Mouse (Mus musculus): Measurements from ENCODE around the gene Dnaja3. TPM values are rescaled to one million over a fixed set of nuclear protein-coding genes. Genes with fewer than 3 reads are reported as not detected.

Gene Dnaja3
- polyA plus RNA-seq, 1 experiment, result 28.7 TPM

DNA sequence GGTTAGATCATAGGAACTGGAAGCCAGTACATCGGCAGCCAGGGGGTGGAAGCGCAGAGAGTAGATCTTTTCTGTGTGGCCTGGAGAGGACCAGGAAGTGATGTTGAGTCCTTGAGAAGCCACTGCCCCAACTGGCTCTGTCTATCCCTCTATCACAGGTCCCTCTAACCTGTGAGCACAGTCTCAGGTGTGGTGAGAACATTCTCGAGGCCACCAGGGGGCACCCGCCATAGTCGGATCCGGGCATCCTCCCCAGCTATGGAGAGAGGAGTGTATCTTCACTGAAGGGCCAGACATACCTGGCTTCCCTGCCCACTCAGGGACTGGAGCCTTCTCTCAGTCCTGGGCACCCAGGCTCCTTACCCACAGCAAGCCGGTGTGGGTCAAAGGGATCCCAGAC is 7.7 kb upstream of the Dnaja3 start:
- peak; percentile 18 for DNase-seq (ENCODE audit: low read depth)
- TF ChIP-seq CTCF (IDR thresholded peaks at IDR 0.05; ENCODE audit: borderline replicate concordance, extremely low read depth, insufficient read depth, insufficient read length) (peak; percentile 60; the same call in 1 of the 2 replicates), POLR2A (IDR thresholded peaks at IDR 0.05; ENCODE audit: borderline replicate concordance, extremely low read depth, insufficient read depth, insufficient read length, poor library complexity, severe bottlenecking) (no peak)

DNA sequence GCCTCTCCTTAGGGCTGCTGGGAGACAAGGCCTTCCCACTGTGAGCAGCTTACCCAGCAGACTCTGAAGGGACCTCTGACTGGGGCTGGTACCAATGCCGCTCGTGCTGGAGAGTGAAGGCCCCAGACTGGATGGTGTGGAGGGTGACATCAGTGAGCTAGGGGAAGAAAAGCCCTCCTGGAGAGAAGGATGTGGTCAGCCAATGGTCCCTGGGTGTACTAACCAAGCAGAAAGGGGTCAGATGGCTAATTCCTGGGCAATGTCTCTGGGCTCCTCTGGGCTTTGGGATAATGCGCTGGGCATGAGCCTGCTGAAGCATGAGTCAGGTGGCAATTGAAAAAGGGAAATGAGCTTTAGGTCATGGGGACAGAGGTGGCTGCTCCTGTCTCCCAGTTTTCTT is 6.1 kb upstream of the Dnaja3 start:
- TF ChIP-seq POLR2A (IDR thresholded peaks at IDR 0.05; ENCODE audit: borderline replicate concordance, extremely low read depth, insufficient read depth, insufficient read length, poor library complexity, severe bottlenecking), result no peak
- no peak for TF ChIP-seq CTCF (IDR thresholded peaks at IDR 0.05; ENCODE audit: borderline replicate concordance, extremely low read depth, insufficient read depth, insufficient read length)
- DNase-seq (ENCODE audit: low read depth), result no peak

DNA sequence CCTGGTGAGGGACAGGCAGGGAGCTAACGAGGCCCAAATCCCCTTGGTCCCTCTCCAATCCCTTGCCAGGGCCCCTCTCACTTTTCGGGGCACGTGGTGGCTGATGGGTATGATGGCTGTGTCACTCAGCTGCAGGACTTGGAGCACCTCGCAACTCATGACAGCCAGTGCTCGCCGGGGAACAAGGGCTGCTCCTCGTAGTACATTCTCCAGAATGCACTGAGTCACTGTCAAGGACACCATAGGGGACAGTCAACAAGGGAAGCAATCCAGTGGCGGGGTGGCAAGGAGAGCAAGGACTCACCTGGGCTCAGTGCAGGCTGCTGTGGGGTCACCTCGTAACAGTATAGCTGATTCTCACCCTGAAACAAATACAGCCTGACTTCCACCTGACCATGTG is 5.1 kb upstream of the Dnaja3 start:
- no peak for TF ChIP-seq CTCF (IDR thresholded peaks at IDR 0.05; ENCODE audit: borderline replicate concordance, extremely low read depth, insufficient read depth, insufficient read length)
- TF ChIP-seq POLR2A (IDR thresholded peaks at IDR 0.05; ENCODE audit: borderline replicate concordance, extremely low read depth, insufficient read depth, insufficient read length, poor library complexity, severe bottlenecking), result no peak
- DNase-seq (ENCODE audit: low read depth), result no peak

DNA sequence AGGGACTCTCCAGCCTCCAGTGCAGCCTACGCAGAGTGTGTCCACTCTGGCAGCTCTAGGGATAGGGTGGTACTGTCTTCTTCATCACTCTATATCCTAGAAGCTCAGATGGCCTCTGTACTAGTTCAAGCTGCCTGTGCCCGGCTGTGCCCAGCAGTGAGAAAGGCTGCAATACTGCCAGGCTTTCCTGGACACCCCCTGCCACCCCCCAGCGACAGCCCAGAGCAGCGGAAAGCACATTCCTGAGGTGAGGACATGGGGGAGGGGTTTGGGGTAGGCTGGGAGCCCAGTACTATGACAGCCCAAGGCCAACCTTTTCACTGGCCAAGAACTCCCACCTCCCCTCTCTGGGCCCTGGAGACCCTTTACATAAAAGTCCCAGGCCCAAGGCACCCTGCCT is 4.0 kb upstream of the Dnaja3 start:
- DNase-seq (ENCODE audit: low read depth), result no peak
- no peak for TF ChIP-seq POLR2A (IDR thresholded peaks at IDR 0.05; ENCODE audit: borderline replicate concordance, extremely low read depth, insufficient read depth, insufficient read length, poor library complexity, severe bottlenecking)
- no peak for TF ChIP-seq CTCF (IDR thresholded peaks at IDR 0.05; ENCODE audit: borderline replicate concordance, extremely low read depth, insufficient read depth, insufficient read length)

DNA sequence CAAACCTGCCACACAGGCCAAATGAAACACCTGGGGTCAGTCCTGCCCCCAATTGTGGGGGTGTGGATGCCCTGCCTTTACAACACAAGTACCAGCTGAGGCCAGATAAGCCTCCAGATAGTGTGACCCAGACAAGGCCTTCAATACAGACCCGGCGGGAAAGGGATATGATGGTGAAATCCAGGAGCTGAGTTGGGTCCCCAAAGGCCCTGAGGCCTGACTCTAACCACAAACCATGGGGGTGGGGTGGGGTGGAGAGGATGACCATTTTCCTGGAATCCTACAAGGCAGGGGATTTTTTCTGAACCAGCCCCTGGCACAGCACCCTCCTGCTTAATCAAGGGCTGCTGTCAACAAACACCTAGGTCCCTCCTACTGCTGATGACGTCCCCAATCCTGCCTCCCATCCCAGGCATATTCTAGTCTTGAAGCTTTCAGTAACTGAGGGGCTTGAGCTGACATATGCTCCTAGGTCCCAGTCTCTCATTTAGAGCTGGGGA is 848 bp upstream of the Dnaja3 start:
- TF ChIP-seq CTCF (IDR thresholded peaks at IDR 0.05; ENCODE audit: borderline replicate concordance, extremely low read depth, insufficient read depth, insufficient read length) (no peak), POLR2A (IDR thresholded peaks at IDR 0.05; ENCODE audit: borderline replicate concordance, extremely low read depth, insufficient read depth, insufficient read length, poor library complexity, severe bottlenecking) (no peak)
- DNase-seq (ENCODE audit: low read depth), result no peak

DNA sequence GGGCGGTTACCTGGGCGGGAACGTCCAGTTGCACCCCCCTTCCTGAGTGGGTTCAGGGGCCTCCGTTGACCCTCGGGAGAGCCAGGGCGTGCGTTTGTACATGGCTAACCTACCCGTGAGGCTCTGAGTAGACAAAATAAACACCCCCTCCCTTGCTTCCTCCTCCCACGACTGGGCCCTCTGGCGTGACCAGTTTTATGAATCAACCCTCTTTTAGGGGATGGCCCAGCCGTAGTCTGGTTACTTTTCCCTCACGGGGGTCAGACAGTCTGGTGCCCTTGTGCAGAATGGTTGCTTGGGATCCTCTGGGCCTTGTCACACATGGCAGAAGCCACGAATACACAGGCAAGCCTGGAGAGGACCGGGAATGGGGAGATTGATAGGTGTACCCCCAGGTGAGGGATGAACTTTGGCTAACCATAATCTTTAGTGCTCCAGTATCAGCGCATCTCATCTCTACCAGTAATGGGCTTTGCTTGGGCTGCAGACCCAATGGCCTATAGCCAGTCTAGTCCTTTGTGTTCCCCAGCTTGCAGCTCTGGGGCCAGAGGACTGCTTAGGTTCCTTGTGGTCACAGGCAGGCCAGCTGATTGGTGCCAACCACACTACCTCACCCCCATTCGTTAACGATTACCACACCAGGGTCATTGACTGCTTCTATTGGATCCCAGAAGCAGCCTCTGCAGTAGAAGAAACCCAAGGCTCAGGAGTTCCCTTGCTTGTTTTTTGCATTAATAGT is 647 bp downstream of the Dnaja3 start:
- peak; percentile 26 for DNase-seq (ENCODE audit: low read depth)
- TF ChIP-seq POLR2A (IDR thresholded peaks at IDR 0.05; ENCODE audit: borderline replicate concordance, extremely low read depth, insufficient read depth, insufficient read length, poor library complexity, severe bottlenecking) (no peak), CTCF (IDR thresholded peaks at IDR 0.05; ENCODE audit: borderline replicate concordance, extremely low read depth, insufficient read depth, insufficient read length) (no peak)

DNA sequence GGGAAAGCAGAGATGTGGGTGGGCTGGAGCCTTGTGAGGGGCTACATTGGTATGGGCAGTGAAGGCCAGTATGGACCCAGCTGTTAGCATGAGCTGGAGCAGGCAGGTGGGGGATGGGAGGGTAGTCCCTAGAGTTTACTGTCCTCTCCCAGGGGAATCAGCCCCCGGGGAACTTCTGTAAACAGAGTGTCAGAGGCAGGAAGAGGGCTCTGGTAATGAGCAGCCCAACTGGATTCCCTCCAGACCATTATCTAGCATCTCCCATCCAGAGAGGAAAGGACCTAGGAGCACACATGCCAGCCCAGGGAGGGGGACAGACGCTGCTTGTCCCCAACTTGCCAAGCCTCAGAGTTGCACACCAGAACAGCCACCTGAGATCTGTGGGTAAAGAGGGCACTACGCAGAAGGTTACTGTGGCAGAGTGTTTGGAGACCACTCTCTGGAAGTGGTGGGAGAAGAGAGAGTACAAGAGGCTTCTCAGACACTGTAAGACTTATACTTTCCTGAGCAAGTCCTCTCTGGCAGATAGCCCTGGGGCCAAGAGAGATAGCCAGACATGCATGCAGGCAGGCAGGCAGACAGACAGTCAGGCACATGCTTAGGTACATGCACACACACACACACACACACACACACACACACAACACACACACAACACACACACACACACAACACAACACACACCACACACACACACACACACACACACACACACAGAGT is 1.5 kb downstream of the Dnaja3 start:
- DNase-seq (ENCODE audit: low read depth), result no peak
- TF ChIP-seq POLR2A (IDR thresholded peaks at IDR 0.05; ENCODE audit: borderline replicate concordance, extremely low read depth, insufficient read depth, insufficient read length, poor library complexity, severe bottlenecking) (no peak), CTCF (IDR thresholded peaks at IDR 0.05; ENCODE audit: borderline replicate concordance, extremely low read depth, insufficient read depth, insufficient read length) (no peak)

DNA sequence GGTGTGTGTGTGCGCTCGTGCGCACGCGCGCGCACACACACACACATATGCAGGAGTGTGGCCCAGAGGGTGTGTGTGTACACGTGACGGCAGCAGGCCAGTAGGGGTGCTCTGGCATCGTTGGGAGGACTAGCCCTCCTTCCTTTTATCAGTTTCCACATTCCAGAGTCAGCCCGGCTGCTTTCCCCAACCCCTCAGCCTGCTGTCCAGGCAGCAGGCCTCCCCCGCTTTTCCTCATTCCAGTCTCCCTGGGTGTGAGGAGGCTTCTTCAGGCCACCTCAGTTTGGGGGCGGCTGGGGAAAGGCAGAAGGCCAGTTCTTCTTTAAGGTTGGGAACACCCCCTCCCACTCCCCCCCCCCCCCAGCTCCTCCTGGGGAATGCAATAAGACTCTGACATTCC is 2.4 kb downstream of the Dnaja3 start:
- peak; percentile 65 for DNase-seq (ENCODE audit: low read depth)
- no peak for TF ChIP-seq CTCF (IDR thresholded peaks at IDR 0.05; ENCODE audit: borderline replicate concordance, extremely low read depth, insufficient read depth, insufficient read length)
- TF ChIP-seq POLR2A (IDR thresholded peaks at IDR 0.05; ENCODE audit: borderline replicate concordance, extremely low read depth, insufficient read depth, insufficient read length, poor library complexity, severe bottlenecking), result no peak

DNA sequence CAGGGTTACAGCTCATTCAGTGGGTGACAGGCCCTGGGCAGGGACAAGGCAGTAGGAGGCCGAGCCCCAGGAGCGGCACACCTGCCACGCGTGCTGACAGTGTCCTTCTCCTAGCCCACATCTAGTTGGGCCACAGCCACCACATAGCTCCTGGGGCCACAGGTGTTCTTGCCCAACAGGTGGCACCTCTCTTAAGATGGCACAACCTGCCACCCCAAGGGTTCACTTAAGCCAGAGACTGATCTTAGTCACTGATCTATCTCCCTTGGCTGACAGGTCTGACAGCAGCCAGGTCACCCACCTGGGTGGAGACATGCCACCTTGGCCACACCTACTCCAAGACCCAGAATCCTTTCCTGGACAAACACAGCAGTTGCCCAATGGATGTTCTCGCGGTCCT is 3.1 kb downstream of the Dnaja3 start:
- DNase-seq (ENCODE audit: low read depth), result no peak
- TF ChIP-seq CTCF (IDR thresholded peaks at IDR 0.05; ENCODE audit: borderline replicate concordance, extremely low read depth, insufficient read depth, insufficient read length) (no peak), POLR2A (IDR thresholded peaks at IDR 0.05; ENCODE audit: borderline replicate concordance, extremely low read depth, insufficient read depth, insufficient read length, poor library complexity, severe bottlenecking) (no peak)

DNA sequence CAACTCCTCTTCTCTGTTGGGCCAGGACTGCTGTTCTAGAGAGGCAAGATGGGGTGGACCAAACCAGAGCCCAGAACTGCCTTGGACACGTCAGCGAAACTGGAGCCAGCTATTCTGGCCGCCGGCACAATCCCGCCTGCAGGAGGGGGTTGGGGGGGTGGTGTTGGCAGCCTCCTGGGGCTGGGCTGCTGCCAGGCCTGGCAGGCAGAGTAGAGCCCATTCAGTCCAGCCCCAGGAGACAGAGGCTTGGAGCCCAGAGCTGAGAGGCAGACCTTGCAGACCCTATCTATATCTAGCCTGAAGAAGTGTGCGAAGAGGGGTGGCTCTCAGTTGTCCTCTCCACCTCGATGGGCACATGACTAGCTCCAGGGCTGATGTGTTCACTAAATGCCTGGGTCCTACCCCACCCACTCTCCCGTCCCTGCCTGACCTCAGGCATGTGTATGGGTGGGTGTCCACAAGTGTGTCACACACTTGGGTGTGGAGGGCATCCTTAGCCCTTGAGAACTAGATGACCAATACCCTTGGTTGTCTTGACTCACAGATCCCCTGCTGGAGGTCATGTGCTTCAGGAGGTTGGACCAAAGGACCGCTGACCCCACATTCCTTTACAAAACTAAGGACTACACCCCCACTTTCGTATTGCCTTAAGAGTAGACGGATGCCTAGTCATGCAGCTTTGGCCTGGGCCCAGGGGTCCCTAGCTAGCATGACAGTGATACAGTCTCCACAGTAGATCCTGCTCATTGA is 4.1 kb downstream of the Dnaja3 start:
- TF ChIP-seq CTCF (IDR thresholded peaks at IDR 0.05; ENCODE audit: borderline replicate concordance, extremely low read depth, insufficient read depth, insufficient read length) (no peak), POLR2A (IDR thresholded peaks at IDR 0.05; ENCODE audit: borderline replicate concordance, extremely low read depth, insufficient read depth, insufficient read length, poor library complexity, severe bottlenecking) (no peak)
- DNase-seq (ENCODE audit: low read depth), result peak; percentile 87

DNA sequence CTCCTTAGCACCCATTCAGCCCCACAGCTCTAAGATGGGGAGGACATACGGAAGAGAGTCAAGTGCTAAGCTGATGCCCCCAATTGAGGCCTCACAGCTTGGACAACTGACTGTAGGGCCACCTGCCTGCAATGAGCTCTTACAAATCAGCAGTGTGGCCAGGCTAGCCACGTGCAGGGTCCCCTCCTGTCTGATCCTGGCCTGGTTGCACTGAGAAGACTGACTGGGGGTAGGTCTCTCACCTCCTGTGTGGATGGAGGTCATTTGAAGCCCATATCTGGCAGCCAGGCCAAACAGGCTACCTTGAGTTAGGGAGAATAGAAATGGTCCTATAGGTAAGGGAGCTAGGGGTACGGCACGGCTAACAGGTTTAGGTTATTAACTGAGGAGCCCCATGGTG is 6.1 kb downstream of the Dnaja3 start:
- DNase-seq (ENCODE audit: low read depth), result no peak
- TF ChIP-seq POLR2A (IDR thresholded peaks at IDR 0.05; ENCODE audit: borderline replicate concordance, extremely low read depth, insufficient read depth, insufficient read length, poor library complexity, severe bottlenecking), result no peak
- TF ChIP-seq CTCF (IDR thresholded peaks at IDR 0.05; ENCODE audit: borderline replicate concordance, extremely low read depth, insufficient read depth, insufficient read length), result no peak
